Mouse (Mus musculus): ENCODE measurements around the gene Fosb. TPM values are rescaled to one million over a fixed set of nuclear protein-coding genes. Genes with fewer than 3 reads are reported as not detected.

Fosb gene
- polyA plus RNA-seq, 1 experiment from 2014 or later: 0.04 TPM

DNA sequence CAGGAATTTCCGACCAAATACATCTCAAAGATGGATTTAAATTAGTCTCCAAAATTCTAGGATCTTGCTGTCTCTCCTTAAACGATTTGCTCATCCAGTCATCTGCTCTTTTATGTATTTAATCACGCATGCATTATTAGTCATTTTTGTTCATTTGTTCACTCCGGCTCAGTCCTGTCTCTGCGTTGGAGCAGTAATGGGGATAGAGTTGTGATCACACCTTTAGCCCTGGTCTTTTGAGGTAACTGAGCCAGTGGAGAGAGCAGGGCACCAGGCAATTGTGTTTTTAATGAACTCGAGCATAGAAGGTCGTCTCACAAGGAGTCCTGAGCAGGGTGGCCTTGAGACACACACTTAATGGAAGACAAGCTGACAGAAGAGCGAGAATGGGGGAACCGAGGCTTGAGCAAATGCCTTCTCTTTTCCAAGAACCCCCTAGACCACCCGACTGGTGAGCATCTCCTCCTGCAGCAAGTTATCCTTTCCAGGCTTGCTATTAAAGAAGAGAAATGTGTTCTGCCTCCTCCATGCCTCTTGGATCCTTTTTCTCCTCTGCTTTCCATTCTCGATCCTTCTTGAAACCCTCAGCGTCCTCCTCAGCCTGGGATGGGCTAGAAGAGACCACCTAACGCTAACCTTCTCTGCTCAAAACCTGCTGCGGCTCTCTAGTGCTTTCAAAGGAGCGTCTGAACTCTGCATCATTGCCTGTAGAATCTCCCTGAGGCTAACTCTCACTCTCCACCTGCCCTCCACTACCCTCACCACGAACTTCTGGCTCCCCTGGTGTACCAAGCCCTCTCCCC is 8.2 kb downstream of the Fosb start:
- WGBS: 10% methylated on average over 16 of the region's 16 CpGs
- Histone ChIP-seq H3K4me3 (peak overlapping the region; percentile 51), H3K27ac (no peak overlapping the region), H3K36me3 (no peaks in the 10 kb centered on the region), H3K4me1 (peaks cover 30% of the 10 kb centered on the region), H3K27me3 (ENCODE audit: low read depth, poor library complexity, severe bottlenecking) (peaks cover 56% of the 10 kb centered on the region), H3K9me3 (replicated peaks) (no peaks in the 10 kb centered on the region)
- no peak for DNase-seq (ENCODE audit: low spot score)

DNA sequence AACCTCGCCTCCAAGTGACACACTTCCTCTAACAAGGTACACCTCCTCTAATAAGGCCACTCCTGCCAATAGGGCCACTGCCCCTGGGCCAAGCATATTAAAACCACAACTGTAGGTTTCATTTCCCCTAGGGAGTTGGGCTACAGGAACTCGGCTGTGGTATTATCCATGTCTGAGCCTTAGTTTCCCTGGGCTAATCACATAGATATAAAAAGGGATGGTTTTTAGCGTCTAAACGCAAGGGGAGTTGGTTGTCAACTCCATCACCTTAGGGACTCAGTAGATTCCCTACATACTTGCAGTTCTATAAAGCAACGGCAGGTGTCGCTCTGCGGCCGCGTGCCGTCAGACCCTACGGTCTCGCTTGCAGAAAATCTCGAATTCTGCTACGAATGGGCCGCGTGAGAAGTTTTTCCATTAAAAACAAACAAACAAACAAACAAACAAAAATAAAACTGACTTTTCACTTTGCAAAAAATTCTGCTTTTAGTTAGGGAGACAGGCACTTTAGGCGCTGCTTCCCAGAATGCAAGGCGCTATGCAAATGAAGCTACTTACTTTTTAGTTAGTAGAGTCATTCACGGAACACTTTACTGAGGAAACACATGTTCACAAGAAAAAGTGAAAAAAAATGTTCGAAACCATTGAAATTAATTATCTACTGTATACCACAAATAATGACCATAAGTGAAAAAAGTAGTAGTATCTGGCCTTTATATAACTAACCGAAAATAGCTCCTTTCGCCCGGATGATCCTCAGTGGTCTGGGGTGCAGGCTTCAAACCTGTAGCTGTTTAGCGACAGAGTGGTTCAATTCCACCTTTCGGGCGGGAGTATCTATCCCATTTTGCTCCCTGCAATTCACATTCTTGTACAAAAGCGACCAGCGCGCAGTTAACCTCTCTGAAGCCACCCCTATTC is 9.1 kb downstream of the Fosb start:
- Histone ChIP-seq H3K9me3 (replicated peaks) (no peaks in the 10 kb centered on the region), H3K27me3 (ENCODE audit: low read depth, poor library complexity, severe bottlenecking) (peaks cover 46% of the 10 kb centered on the region), H3K27ac (peak overlapping the region; percentile 61; the same call in 1 of the 2 replicates), H3K4me3 (peak overlapping the region; percentile 51), H3K4me1 (peaks cover 32% of the 10 kb centered on the region), H3K36me3 (no peaks in the 10 kb centered on the region)
- under 1% methylated on average over 29 of the region's 29 CpGs for WGBS
- DNase-seq (ENCODE audit: low spot score): peak; percentile 82

GRCm38 (mm10) chr7:19299194-19299593 is 10.7 kb downstream of the Fosb start:
- peak; percentile 68 for DNase-seq (ENCODE audit: low spot score)
- H3K4me1 ChIP-seq: peaks cover 26% of the 10 kb centered on the region
- H3K4me3 ChIP-seq: no peak overlapping the region
- no peaks in the 10 kb centered on the region for H3K36me3 ChIP-seq
- no peak overlapping the region for H3K27ac ChIP-seq
- H3K27me3 ChIP-seq (ENCODE audit: low read depth, poor library complexity, severe bottlenecking): peaks cover 31% of the 10 kb centered on the region
- no peaks in the 10 kb centered on the region for H3K9me3 ChIP-seq (replicated peaks)
- WGBS: 25% methylated on average over 3 of the region's 3 CpGs

- H3K9me3 ChIP-seq (replicated peaks): no peaks in the 10 kb centered on the region
- WGBS: 90% methylated on average over 5 of the region's 5 CpGs
- H3K36me3 ChIP-seq: no peaks in the 10 kb centered on the region
- DNase-seq (ENCODE audit: low spot score): no peak
- H3K4me1 ChIP-seq: peaks cover 18% of the 10 kb centered on the region
- no peak overlapping the region for H3K27ac ChIP-seq
- H3K27me3 ChIP-seq (ENCODE audit: low read depth, poor library complexity, severe bottlenecking): peaks cover 17% of the 10 kb centered on the region
- no peak overlapping the region for H3K4me3 ChIP-seq
These were observed 12.1 kb downstream of the Fosb start for GRCm38 (mm10) chr7:19297794-19298193.

GRCm38 (mm10) chr7:19297034-19297433 is 12.8 kb downstream of the Fosb start:
- DNase-seq (ENCODE audit: low spot score): no peak
- no peak overlapping the region for H3K4me3 ChIP-seq
- no peak overlapping the region for H3K27ac ChIP-seq
- WGBS: 91% methylated on average over 6 of the region's 6 CpGs
- H3K27me3 ChIP-seq (ENCODE audit: low read depth, poor library complexity, severe bottlenecking): peaks cover 9% of the 10 kb centered on the region
- H3K36me3 ChIP-seq: no peaks in the 10 kb centered on the region
- no peaks in the 10 kb centered on the region for H3K9me3 ChIP-seq (replicated peaks)
- H3K4me1 ChIP-seq: peaks cover 18% of the 10 kb centered on the region

GRCm38 (mm10) chr7:19295503-19296185 is 14.2 kb downstream of the Fosb start:
- peak overlapping the region; percentile 77 for H3K27ac ChIP-seq
- peak; percentile 98 for DNase-seq (ENCODE audit: low spot score)
- 14% methylated on average over 22 of the region's 22 CpGs for WGBS

DNA sequence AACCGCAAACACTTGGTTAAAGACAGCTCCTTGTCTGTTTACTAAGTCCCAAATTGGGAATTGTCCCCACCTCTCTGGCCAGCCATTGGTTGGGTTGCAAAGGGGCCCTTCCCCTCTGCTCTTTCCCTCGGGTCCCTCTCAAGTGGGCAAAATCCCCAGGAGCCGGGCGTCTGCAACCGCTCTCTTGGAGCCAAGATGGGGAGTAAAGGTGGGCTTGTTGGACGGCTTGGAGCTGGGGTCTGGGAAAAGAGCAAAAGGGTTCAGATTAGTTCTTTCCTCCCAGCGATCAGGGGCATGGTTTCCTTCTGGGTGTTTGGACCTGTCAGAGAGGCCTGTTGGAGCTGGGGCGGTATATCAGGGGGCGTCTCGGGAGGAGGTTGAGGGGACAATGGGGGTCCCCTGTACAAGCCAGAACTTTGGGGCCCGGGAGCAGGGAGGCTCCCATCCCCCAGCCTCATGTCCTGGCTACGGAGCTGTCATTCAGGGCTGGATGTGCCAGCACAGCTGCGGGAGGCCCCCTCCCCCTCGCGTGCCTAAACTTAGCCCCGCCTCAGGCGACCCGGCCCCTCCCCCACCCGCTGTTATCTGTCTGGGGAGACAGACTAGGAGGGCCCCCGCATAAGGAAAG is 18.8 kb downstream of the Fosb start:
- Histone ChIP-seq H3K36me3 (no peaks in the 10 kb centered on the region), H3K27me3 (ENCODE audit: low read depth, poor library complexity, severe bottlenecking) (0 out of 2 replicates have a peak, but pooled peaks cover 3% of the 10 kb centered on the region), H3K4me1 (peaks cover 24% of the 10 kb centered on the region), H3K9me3 (replicated peaks) (no peaks in the 10 kb centered on the region), H3K27ac (peak overlapping the region; percentile 69), H3K4me3 (peak overlapping the region; percentile 47)
- peak; percentile 59 for DNase-seq (ENCODE audit: low spot score)
- under 1% methylated on average over 20 of the region's 20 CpGs for WGBS

More at GRCm38 (mm10) chr7:19295503-19296185, 14.2 kb downstream of the Fosb start:
- H3K36me3 ChIP-seq: no peaks in the 10 kb centered on the region
- H3K9me3 ChIP-seq (replicated peaks): no peaks in the 10 kb centered on the region
- H3K27me3 ChIP-seq (ENCODE audit: low read depth, poor library complexity, severe bottlenecking): no peaks in the 10 kb centered on the region
- peaks cover 22% of the 10 kb centered on the region for H3K4me1 ChIP-seq
- peak overlapping the region; percentile 48 for H3K4me3 ChIP-seq

DNA sequence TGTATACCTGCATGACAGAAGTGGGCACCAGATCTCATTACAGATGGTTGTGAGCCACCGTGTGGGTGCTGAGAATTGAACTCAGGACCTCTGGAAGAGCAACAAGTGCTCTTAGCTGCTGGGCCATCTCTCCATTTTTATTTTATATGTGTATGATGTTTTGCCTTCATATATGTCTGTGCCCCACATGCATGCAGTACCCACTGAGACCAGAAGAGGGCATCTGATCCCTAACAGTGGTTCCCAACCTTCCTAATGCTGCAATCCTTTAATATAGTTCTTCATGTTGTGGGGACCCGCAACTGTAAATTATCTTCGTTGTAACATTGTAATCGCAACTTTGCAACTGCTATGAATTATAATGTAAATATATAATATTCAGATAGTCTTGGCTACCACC is 25.1 kb downstream of the Fosb start:
- no peaks in the 10 kb centered on the region for H3K36me3 ChIP-seq
- peaks cover 49% of the 10 kb centered on the region for H3K27me3 ChIP-seq (ENCODE audit: low read depth, poor library complexity, severe bottlenecking)
- peaks cover 12% of the 10 kb centered on the region for H3K4me1 ChIP-seq
- no peak overlapping the region for H3K27ac ChIP-seq
- no peaks in the 10 kb centered on the region for H3K9me3 ChIP-seq (replicated peaks)
- DNase-seq (ENCODE audit: low spot score): peak; percentile 78
- WGBS: 30% methylated on average over 4 of the region's 4 CpGs
- H3K4me3 ChIP-seq: no peak overlapping the region

- Histone ChIP-seq H3K4me1 (peaks cover 21% of the 10 kb centered on the region), H3K27ac (no peak overlapping the region), H3K27me3 (ENCODE audit: low read depth, poor library complexity, severe bottlenecking) (peaks cover 63% of the 10 kb centered on the region), H3K4me3 (peak overlapping the region; percentile 67), H3K9me3 (replicated peaks) (no peaks in the 10 kb centered on the region), H3K36me3 (no peaks in the 10 kb centered on the region)
- whole genome bisulfite sequencing: 46% methylated on average over 14 of the region's 14 CpGs
- DNase-seq (ENCODE audit: low spot score): no peak
These were observed 26.4 kb downstream of the Fosb start for GRCm38 (mm10) chr7:19283406-19283804.

GRCm38 (mm10) chr7:19282791-19283405 is 27.0 kb downstream of the Fosb start:
- Histone ChIP-seq H3K9me3 (replicated peaks) (no peaks in the 10 kb centered on the region), H3K4me1 (peaks cover 21% of the 10 kb centered on the region), H3K27me3 (ENCODE audit: low read depth, poor library complexity, severe bottlenecking) (peaks cover 68% of the 10 kb centered on the region), H3K36me3 (no peaks in the 10 kb centered on the region), H3K27ac (peak overlapping the region; percentile 80), H3K4me3 (peak overlapping the region; percentile 67)
- peak; percentile 86 for DNase-seq (ENCODE audit: low spot score)
- WGBS: under 1% methylated on average over 34 of the region's 35 CpGs

DNA sequence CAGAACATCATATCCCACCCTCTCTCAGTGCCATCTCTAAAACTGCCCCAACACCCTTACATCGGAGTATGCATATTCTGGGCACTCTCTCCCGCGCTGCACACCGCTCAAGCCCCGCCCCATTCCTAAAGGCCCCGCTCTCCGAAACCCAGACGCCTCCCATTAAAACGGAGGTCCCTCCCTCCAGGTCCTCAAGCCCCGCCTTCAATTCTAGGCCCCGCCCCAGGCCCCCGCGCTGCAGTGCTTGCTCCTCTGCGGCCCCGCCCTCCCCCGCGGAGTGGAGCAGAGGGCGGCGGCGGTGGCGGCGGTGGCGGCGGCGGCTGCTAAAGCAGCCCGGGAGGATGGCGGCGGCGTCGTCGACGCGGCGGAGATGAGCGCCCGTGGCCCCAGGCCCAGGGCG is 27.5 kb downstream of the Fosb start, which contains the start of gene Rtn2:
Rtn2 (plus strand) TSS at position 240 of the 400 bp plus-strand sequence.
- H3K4me1 ChIP-seq: peaks cover 21% of the 10 kb centered on the region

More for the DNA sequence above, 27.5 kb downstream of the Fosb start, which contains the start of gene Rtn2:
- under 1% methylated on average over 37 of the region's 37 CpGs for WGBS
- Histone ChIP-seq H3K36me3 (no peaks in the 10 kb centered on the region), H3K27ac (peak within 1 kb of the TSS; percentile 80), H3K27me3 (ENCODE audit: low read depth, poor library complexity, severe bottlenecking) (peaks cover 73% of the 10 kb centered on the region), H3K9me3 (replicated peaks) (no peaks in the 10 kb centered on the region), H3K4me3 (peak within 1 kb of the TSS; percentile 67)
- DNase-seq (ENCODE audit: low spot score): peak; percentile 83
